In genomic region chr1:133799686-133800445, GRCm38 (mm10) we compare ENCODE assay signal across 8 mouse cellular contexts. TPM values are rescaled to one million over a fixed set of nuclear protein-coding genes. Genes with fewer than 3 reads are reported as not detected.
DNase-seq lines count a peak whose midpoint lies in the region; ATAC-seq and TF ChIP-seq lines count a peak whose summit lies in the region.

No protein-coding gene starts in this region.

- TF ChIP-seq POLR2A in testis, adult 2 months (IDR thresholded peaks at IDR 0.05; ENCODE audit: control insufficient read depth, low read depth, low read length) = no peak

- H3K4me2 ChIP-seq in forebrain, embryonic 12.5 days = peak overlapping the region; percentile 92
- H3K4me2 ChIP-seq in hindbrain, embryonic 15.5 days = peak overlapping the region; percentile 96
- peak overlapping the region; percentile 82 for H3K4me2 ChIP-seq in liver, embryonic 15.5 days

- no peak for TF ChIP-seq CTCF in testis, adult 2 months (IDR thresholded peaks at IDR 0.05; ENCODE audit: control insufficient read depth, insufficient read depth, insufficient replicate concordance, low read depth, low read length)

- 0 out of 2 replicates have a peak overlapping the region, but pooled peaks have one; percentile 5 for H3K27ac ChIP-seq in testis, adult 2 months (ENCODE audit: control insufficient read depth, insufficient read depth, low read depth, low read length)
- H3K27ac ChIP-seq in forebrain, embryonic 12.5 days = no peak overlapping the region
- no peak overlapping the region for H3K27ac ChIP-seq in hindbrain, embryonic 15.5 days (replicated peaks)
- H3K27ac ChIP-seq in liver, embryonic 15.5 days (replicated peaks) = peak overlapping the region; percentile 95

- H3K4me3 ChIP-seq in testis, adult 2 months (ENCODE audit: control insufficient read depth, low read depth, low read length) = peak overlapping the region; percentile 87
- H3K4me3 ChIP-seq in forebrain, embryonic 12.5 days (replicated peaks) = peak overlapping the region; percentile 51
- peak overlapping the region; percentile 59 for H3K4me3 ChIP-seq in hindbrain, embryonic 15.5 days
- H3K4me3 ChIP-seq in liver, embryonic 15.5 days (replicated peaks) = peak overlapping the region; percentile 91

- H3K9me3 ChIP-seq in forebrain, embryonic 12.5 days = no peaks in the 10 kb centered on the region
- H3K9me3 ChIP-seq in hindbrain, embryonic 15.5 days = no peaks in the 10 kb centered on the region
- H3K9me3 ChIP-seq in liver, embryonic 15.5 days (replicated peaks) = no peaks in the 10 kb centered on the region

- 3% methylated on average over 20 of the region's 21 CpGs for WGBS in forebrain, embryonic 12.5 days
- 3% methylated on average over 21 of the region's 21 CpGs for WGBS in hindbrain, embryonic 15.5 days
- WGBS in liver, embryonic 15.5 days (ENCODE audit: insufficient replicate concordance) = 2% methylated on average over 21 of the region's 21 CpGs

- H3K36me3 ChIP-seq in testis, adult 2 months (ENCODE audit: control insufficient read depth, insufficient read depth, low read length) = no peaks in the 10 kb centered on the region
- no peaks in the 10 kb centered on the region for H3K36me3 ChIP-seq in forebrain, embryonic 12.5 days (replicated peaks)
- H3K36me3 ChIP-seq in hindbrain, embryonic 15.5 days = no peaks in the 10 kb centered on the region
- H3K36me3 ChIP-seq in liver, embryonic 15.5 days (replicated peaks) = peaks cover 25% of the 10 kb centered on the region

- DNase-seq in testis, postnatal 10 days (ENCODE audit: low spot score) = no peak
- peak; percentile 18 for DNase-seq in retina, embryonic 14.5 days (ENCODE audit: low spot score)
- no peak for DNase-seq in layer of hippocampus, adult 9-11 months
- DNase-seq in urinary bladder, postnatal 25 days (ENCODE audit: low spot score) = no peak

- no peak overlapping the region for H3K9ac ChIP-seq in forebrain, embryonic 12.5 days
- H3K9ac ChIP-seq in hindbrain, embryonic 15.5 days = peak overlapping the region; percentile 45
- peak overlapping the region; percentile 97 for H3K9ac ChIP-seq in liver, embryonic 15.5 days

- no peaks in the 10 kb centered on the region for H3K27me3 ChIP-seq in testis, adult 2 months (ENCODE audit: control insufficient read depth, insufficient read depth, low read length)
- peaks cover 25% of the 10 kb centered on the region for H3K27me3 ChIP-seq in forebrain, embryonic 12.5 days
- no peaks in the 10 kb centered on the region for H3K27me3 ChIP-seq in hindbrain, embryonic 15.5 days
- H3K27me3 ChIP-seq in liver, embryonic 15.5 days = no peaks in the 10 kb centered on the region

- ATAC-seq in forebrain, embryonic 12.5 days (ENCODE audit: low FRiP score) = no peak
- no peak for ATAC-seq in hindbrain, embryonic 15.5 days (ENCODE audit: low FRiP score, low read depth)
- ATAC-seq in liver, embryonic 15.5 days (ENCODE audit: insufficient read depth) = no peak

- H3K4me1 ChIP-seq in testis, adult 2 months (ENCODE audit: control insufficient read depth, insufficient read depth, low read length) = peaks cover 12% of the 10 kb centered on the region
- H3K4me1 ChIP-seq in forebrain, embryonic 12.5 days = peaks cover 39% of the 10 kb centered on the region
- H3K4me1 ChIP-seq in hindbrain, embryonic 15.5 days (replicated peaks) = peaks cover 40% of the 10 kb centered on the region
- H3K4me1 ChIP-seq in liver, embryonic 15.5 days (replicated peaks) = peaks cover 75% of the 10 kb centered on the region

RNA-seq across cellular contexts. Expression of gene Atp2b4, which starts 1.0 kb away (rescaled TPM):
- polyA plus RNA-seq in testis, adult 2 months (2012; rRNA removed) = 21.8 and 22.8 TPM in 2 replicates
- polyA plus RNA-seq in forebrain, embryonic 12.5 days (2016; fragmentation: Nextera tagmentation; extraction: Ambion mirVana) = 8.5 and 9.2 TPM in 2 replicates
- 11.8 and 12.4 TPM in 2 replicates for polyA plus RNA-seq in hindbrain, embryonic 15.5 days (2015; fragmentation: Nextera tagmentation; extraction: Ambion mirVana)
- 37.6 and 40.1 TPM in 2 replicates for polyA plus RNA-seq in liver, embryonic 15.5 days (2015; fragmentation: Nextera tagmentation; extraction: Ambion mirVana)

Comparison
In these comparisons a context has a peak if more than half of its experiments do, and no peak if none do; other contexts are left out.
1. H3K27ac ChIP-seq: peak in testis, adult 2 months (single experiment) and liver, embryonic 15.5 days (single experiment); none in forebrain, embryonic 12.5 days (single experiment) and hindbrain, embryonic 15.5 days (single experiment).
2. Peak in every context shown above with its lines, with median percentiles within 50 percentile points of each other: H3K4me3 ChIP-seq and H3K4me2 ChIP-seq.